Mouse (Mus musculus) olfactory bulb, adult 2 months (tissue): ENCODE data around the gene Tmem69.

Source experiments
- CTCF ChIP-seq: fragments of 200-500 bp; IDR thresholded peaks from 2 replicates; pipeline ENCODE4 v1.5.1; 2012; ENCODE audit warnings: low read depth, mild to moderate bottlenecking, low read length, moderate library complexity; ENCODE audit not compliant: insufficient read depth
- POLR2A ChIP-seq: fragments of 200-500 bp; IDR thresholded peaks from 2 replicates; pipeline ENCODE4 v1.6.1; 2012; ENCODE audit warnings: mild to moderate bottlenecking, low read depth, low read length, moderate library complexity; ENCODE audit not compliant: insufficient read depth

DNA sequence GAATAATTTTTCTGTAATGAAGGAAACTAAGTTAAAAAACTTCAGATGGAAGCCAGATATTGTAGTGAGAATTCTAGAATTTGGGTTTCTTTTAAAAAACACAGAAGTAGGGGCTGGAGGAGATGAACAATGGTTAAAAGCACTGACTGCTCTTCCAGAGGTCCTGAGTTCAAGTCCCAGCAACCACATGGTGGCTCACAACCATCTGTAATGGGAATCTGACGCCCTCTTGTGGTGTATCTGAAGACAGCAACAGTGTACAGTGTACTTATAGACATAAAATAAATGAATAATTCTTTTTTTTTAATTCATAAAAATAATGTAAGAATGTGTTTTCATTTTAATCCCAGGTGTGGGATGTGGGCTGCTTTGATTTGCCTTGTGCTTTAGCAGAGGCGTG is 24.6 kb downstream of the Tmem69 start:
- TF ChIP-seq CTCF (no peak), POLR2A (no peak)
